Mouse (Mus musculus) liver, adult 2 months (tissue): ENCODE results near the gene Rgs9.

Source experiments
- CTCF ChIP-seq: fragments of 200-500 bp; IDR thresholded peaks from 2 replicates; pipeline ENCODE4 v1.5.1; 2011; ENCODE audit warnings: low read depth, low read length, control low read depth
- POLR2A ChIP-seq: fragments of 200-500 bp; IDR thresholded peaks from 2 replicates; pipeline ENCODE4 v1.6.1; 2011; ENCODE audit warnings: low read length, control low read depth; ENCODE audit not compliant: insufficient read depth; ENCODE audit errors: extremely low read depth

DNA sequence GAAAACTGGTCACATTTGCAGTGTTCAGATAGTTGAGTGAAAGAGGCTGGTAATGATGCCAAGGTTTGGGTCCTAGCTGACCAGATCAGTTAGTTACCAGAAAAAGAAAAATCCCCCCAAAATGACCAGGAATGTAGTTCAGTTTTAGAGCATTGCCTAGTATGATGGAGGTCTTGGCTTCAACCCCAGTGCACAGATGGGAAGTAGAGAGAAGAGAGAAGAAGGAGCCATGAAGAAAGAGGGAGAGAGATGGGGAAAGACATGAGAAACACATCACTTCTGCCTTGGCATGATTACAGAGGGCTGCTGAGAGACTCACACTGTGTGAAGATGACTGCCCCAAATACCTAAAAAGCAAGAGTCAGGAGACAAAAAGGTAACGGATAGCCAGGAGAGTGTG, 13.1 kb downstream of the Rgs9 start:
- no peak for TF ChIP-seq CTCF
- TF ChIP-seq POLR2A = no peak
